Mouse (Mus musculus): ENCODE results near the gene Parm1. TPM values are rescaled to one million over a fixed set of nuclear protein-coding genes. Genes with fewer than 3 reads are reported as not detected.

The Parm1 gene
- polyA plus RNA-seq, 1 experiment, result 13.8 TPM

GRCm38 (mm10) chr5:91609041-91609440 lies 91.6 kb downstream of the Parm1 start:
- TF ChIP-seq CTCF (IDR thresholded peaks at IDR 0.05; ENCODE audit: borderline replicate concordance, control insufficient read depth, extremely low read depth, insufficient read depth, low read length, poor library complexity) (no peak), POLR2A (IDR thresholded peaks at IDR 0.05; ENCODE audit: control insufficient read depth, extremely low read depth, insufficient read depth, low read length, poor library complexity) (no peak)
- Histone ChIP-seq H3K4me1 (replicated peaks; ENCODE audit: control insufficient read depth, insufficient read depth, low read length) (no peaks in the 10 kb centered on the region), H3K36me3 (ENCODE audit: control insufficient read depth, insufficient read depth, low read length) (no peaks in the 10 kb centered on the region), H3K27me3 (ENCODE audit: control insufficient read depth, insufficient read depth, low read length) (no peaks in the 10 kb centered on the region), H3K4me3 (ENCODE audit: control insufficient read depth, insufficient read depth, low read length) (no peak overlapping the region), H3K27ac (ENCODE audit: control insufficient read depth, insufficient read depth, low read length) (no peak overlapping the region)
- no peak for DNase-seq
- 51% methylated on average over 4 of the region's 4 CpGs for WGBS

DNA sequence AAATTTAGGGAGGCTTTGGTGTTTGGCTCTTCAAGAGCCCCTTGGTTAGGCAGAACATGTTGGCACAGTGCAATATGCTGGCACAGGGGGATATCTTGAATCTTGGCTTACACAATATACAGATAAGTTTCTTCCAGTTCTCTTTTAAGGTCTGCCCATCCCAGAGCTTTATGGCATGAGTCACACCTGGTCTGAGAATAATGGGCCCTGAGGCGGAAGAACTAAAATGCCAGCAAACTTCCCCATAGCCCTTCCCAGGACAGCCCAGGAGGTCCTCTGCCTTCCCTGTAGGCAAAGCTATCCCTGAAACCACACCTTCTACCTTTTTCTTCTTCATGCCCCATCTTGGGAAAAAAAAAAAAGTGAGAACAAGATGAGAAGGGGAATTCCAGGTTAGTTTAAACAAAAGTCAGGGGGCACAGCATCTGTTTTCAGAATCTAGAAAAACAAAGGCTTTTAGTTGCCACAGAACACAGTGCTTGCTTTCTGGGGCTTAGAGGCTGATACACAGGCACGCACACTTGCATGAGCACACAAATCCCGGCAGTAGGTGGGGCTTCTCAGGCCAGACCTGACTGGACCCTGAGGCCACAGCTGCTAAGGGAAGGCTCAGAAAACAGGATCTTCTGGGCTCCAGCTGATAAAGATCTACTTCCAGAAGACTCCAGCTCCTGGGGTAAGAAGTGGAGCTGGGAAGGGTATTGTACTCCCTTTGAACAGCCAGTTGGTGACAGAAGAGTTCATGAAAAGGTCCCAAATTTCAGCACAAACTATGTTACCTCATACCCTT lies 92.3 kb downstream of the Parm1 start:
- Histone ChIP-seq H3K27ac (ENCODE audit: control insufficient read depth, insufficient read depth, low read length) (no peak overlapping the region), H3K4me3 (ENCODE audit: control insufficient read depth, insufficient read depth, low read length) (no peak overlapping the region), H3K4me1 (replicated peaks; ENCODE audit: control insufficient read depth, insufficient read depth, low read length) (no peaks in the 10 kb centered on the region), H3K27me3 (ENCODE audit: control insufficient read depth, insufficient read depth, low read length) (no peaks in the 10 kb centered on the region), H3K36me3 (ENCODE audit: control insufficient read depth, insufficient read depth, low read length) (no peaks in the 10 kb centered on the region)
- no peak for DNase-seq
- 85% methylated on average over 3 of the region's 3 CpGs for WGBS
- no peak for TF ChIP-seq POLR2A (IDR thresholded peaks at IDR 0.05; ENCODE audit: control insufficient read depth, extremely low read depth, insufficient read depth, low read length, poor library complexity)
- TF ChIP-seq CTCF (IDR thresholded peaks at IDR 0.05; ENCODE audit: borderline replicate concordance, control insufficient read depth, extremely low read depth, insufficient read depth, low read length, poor library complexity), result no peak

DNA sequence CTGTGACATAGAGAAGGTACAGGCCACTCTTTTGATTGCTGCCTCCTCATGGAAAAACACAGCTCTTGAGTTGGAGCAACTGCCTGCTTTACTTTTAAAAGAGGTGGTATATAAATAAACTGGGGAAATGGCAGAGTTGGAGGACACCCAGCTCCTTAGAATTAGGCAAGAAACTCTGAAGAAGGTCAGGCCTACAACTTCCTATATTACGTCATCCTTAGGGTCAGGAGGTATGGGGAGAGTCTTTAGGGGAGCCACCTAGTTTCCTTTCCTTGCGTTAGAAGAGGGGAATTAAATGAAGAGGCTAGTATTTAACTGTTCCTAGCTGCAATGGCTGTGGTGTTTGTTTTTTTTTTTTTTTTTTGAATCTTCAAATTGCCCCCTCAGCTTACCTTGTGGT lies 93.1 kb downstream of the Parm1 start:
- no peak overlapping the region for H3K27ac ChIP-seq (ENCODE audit: control insufficient read depth, insufficient read depth, low read length)
- no peaks in the 10 kb centered on the region for H3K27me3 ChIP-seq (ENCODE audit: control insufficient read depth, insufficient read depth, low read length)
- no peak overlapping the region for H3K4me3 ChIP-seq (ENCODE audit: control insufficient read depth, insufficient read depth, low read length)
- 69% methylated on average over 2 of the region's 2 CpGs for WGBS
- H3K36me3 ChIP-seq (ENCODE audit: control insufficient read depth, insufficient read depth, low read length), result no peaks in the 10 kb centered on the region
- DNase-seq, result no peak
- no peaks in the 10 kb centered on the region for H3K4me1 ChIP-seq (replicated peaks; ENCODE audit: control insufficient read depth, insufficient read depth, low read length)
- TF ChIP-seq POLR2A (IDR thresholded peaks at IDR 0.05; ENCODE audit: control insufficient read depth, extremely low read depth, insufficient read depth, low read length, poor library complexity) (no peak), CTCF (IDR thresholded peaks at IDR 0.05; ENCODE audit: borderline replicate concordance, control insufficient read depth, extremely low read depth, insufficient read depth, low read length, poor library complexity) (no peak)

DNA sequence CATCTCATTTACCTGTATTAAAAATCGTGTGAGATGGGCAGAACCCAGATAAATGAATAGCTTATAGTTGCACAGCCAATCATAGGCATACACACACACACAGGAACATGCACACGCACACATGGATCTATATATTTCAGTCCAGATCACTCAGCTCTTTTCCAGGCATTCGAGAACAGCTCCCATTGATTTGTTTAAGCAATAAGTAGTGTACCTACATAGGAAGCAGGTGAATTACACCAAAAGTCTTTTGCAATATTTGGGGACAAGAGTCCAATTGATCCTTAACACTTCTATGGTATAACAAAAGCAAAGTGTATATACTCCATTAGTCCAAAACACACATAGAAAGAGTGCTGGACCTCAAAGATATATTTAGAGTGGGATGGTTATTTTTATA lies 94.2 kb downstream of the Parm1 start:
- Histone ChIP-seq H3K4me3 (ENCODE audit: control insufficient read depth, insufficient read depth, low read length) (no peak overlapping the region), H3K4me1 (replicated peaks; ENCODE audit: control insufficient read depth, insufficient read depth, low read length) (no peaks in the 10 kb centered on the region), H3K27ac (ENCODE audit: control insufficient read depth, insufficient read depth, low read length) (no peak overlapping the region), H3K36me3 (ENCODE audit: control insufficient read depth, insufficient read depth, low read length) (no peaks in the 10 kb centered on the region), H3K27me3 (ENCODE audit: control insufficient read depth, insufficient read depth, low read length) (no peaks in the 10 kb centered on the region)
- no peak for TF ChIP-seq POLR2A (IDR thresholded peaks at IDR 0.05; ENCODE audit: control insufficient read depth, extremely low read depth, insufficient read depth, low read length, poor library complexity)
- no peak for TF ChIP-seq CTCF (IDR thresholded peaks at IDR 0.05; ENCODE audit: borderline replicate concordance, control insufficient read depth, extremely low read depth, insufficient read depth, low read length, poor library complexity)
- no peak for DNase-seq
- WGBS, result 86% methylated on average over 3 of the region's 3 CpGs

GRCm38 (mm10) chr5:91617331-91618233 lies 100.2 kb downstream of the Parm1 start:
- H3K4me1 ChIP-seq (replicated peaks; ENCODE audit: control insufficient read depth, insufficient read depth, low read length), result no peaks in the 10 kb centered on the region
- H3K36me3 ChIP-seq (ENCODE audit: control insufficient read depth, insufficient read depth, low read length), result no peaks in the 10 kb centered on the region
- TF ChIP-seq POLR2A (IDR thresholded peaks at IDR 0.05; ENCODE audit: control insufficient read depth, extremely low read depth, insufficient read depth, low read length, poor library complexity) (no peak), CTCF (IDR thresholded peaks at IDR 0.05; ENCODE audit: borderline replicate concordance, control insufficient read depth, extremely low read depth, insufficient read depth, low read length, poor library complexity) (no peak)
- DNase-seq, result no peak
- WGBS, result 92% methylated on average over 11 of the region's 11 CpGs
- H3K4me3 ChIP-seq (ENCODE audit: control insufficient read depth, insufficient read depth, low read length), result no peak overlapping the region
- no peaks in the 10 kb centered on the region for H3K27me3 ChIP-seq (ENCODE audit: control insufficient read depth, insufficient read depth, low read length)
- H3K27ac ChIP-seq (ENCODE audit: control insufficient read depth, insufficient read depth, low read length), result no peak overlapping the region

GRCm38 (mm10) chr5:91618661-91619173 lies 101.3 kb downstream of the Parm1 start:
- 85% methylated on average over 4 of the region's 4 CpGs for WGBS
- DNase-seq, result no peak
- H3K4me1 ChIP-seq (replicated peaks; ENCODE audit: control insufficient read depth, insufficient read depth, low read length), result no peaks in the 10 kb centered on the region
- no peak overlapping the region for H3K4me3 ChIP-seq (ENCODE audit: control insufficient read depth, insufficient read depth, low read length)
- no peak for TF ChIP-seq CTCF (IDR thresholded peaks at IDR 0.05; ENCODE audit: borderline replicate concordance, control insufficient read depth, extremely low read depth, insufficient read depth, low read length, poor library complexity)
- TF ChIP-seq POLR2A (IDR thresholded peaks at IDR 0.05; ENCODE audit: control insufficient read depth, extremely low read depth, insufficient read depth, low read length, poor library complexity), result no peak
- no peaks in the 10 kb centered on the region for H3K27me3 ChIP-seq (ENCODE audit: control insufficient read depth, insufficient read depth, low read length)
- H3K27ac ChIP-seq (ENCODE audit: control insufficient read depth, insufficient read depth, low read length), result no peak overlapping the region
- no peaks in the 10 kb centered on the region for H3K36me3 ChIP-seq (ENCODE audit: control insufficient read depth, insufficient read depth, low read length)

Measured in thymus, adult 2 months (tissue).